Mouse (Mus musculus): ENCODE measurements around the gene Ccdc32. TPM values are rescaled to one million over a fixed set of nuclear protein-coding genes. Genes with fewer than 3 reads are reported as not detected.
A peak's percentile ranks its signal among the peaks of the same experiment; 100 is the strongest.

The Ccdc32 gene
- 1.9 and 8.8 TPM in 2 replicates for total RNA-seq (2015; ENCODE audit: low replicate concordance)
- 4.9 and 7.5 TPM in 2 replicates for total RNA-seq (2017; ENCODE audit: low replicate concordance)

DNA sequence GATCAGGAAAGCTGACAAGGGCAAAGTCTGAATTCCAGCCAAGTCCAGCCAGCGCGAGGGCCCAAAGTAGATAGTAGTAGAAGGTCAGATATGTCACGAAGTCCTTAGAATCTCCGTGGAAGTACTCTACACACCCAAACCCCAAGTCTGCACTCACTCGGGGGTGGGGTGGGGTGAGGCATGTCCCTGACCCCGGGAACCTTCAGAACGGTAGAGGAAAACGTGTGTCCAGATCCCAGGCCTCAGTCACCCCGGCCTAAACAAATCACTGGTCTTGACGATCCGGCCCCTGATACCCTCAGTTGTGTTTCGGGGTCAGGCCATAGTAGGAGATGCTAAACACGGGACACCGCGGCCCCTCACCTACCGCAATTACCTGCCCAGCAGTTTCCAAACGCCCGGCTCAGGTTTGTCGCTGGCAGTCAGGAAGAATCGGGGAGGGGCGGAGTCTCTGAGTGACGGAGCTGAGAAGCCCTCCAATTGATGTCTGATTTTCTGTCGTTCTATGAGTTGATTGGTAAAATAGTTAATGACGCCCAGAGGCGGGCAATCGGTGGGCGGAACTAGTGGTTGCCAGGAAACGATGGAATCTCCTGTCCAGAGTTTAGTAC is at the start of gene Ccdc32:
Ccdc32 (minus strand) TSS at position 453 of the 611 bp plus-strand sequence.
- ATAC-seq (replicated peaks; ENCODE audit: low FRiP score, poor library complexity, severe bottlenecking) = peak; percentile 94

- ATAC-seq (replicated peaks; ENCODE audit: low FRiP score, poor library complexity, severe bottlenecking) = no peak
Observed at GRCm38 (mm10) chr2:119072397-119072796, 43.2 kb upstream of the Ccdc32 start.

GRCm38 (mm10) chr2:119060139-119060538 is 30.9 kb upstream of the Ccdc32 start:
- no peak for ATAC-seq (replicated peaks; ENCODE audit: low FRiP score, poor library complexity, severe bottlenecking)

DNA sequence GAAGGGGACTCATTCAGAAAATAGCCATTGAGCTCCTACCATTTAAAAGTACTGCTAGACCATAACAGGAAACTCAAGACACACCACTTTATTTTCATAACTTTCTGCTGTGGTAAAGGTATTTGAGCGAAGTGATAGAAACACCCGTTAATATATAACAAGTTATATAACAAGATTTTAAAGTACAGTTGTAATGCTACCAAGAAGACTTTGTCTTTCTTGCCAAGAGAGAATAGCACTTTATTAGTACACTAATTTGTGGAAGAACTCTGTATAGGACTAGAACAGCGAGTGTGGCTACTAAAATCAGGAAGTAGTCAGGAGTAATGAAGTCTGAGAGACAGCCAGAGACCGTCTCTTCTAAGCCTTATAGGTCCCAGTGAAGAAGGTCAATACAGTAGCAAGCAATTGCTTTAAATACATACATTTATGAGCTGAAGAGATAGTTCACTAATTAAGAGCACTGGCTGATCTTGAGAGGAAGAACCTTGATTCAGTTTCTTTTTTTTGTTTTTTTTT is 21.0 kb upstream of the Ccdc32 start:
- no peak for ATAC-seq (replicated peaks; ENCODE audit: low FRiP score, poor library complexity, severe bottlenecking)

DNA sequence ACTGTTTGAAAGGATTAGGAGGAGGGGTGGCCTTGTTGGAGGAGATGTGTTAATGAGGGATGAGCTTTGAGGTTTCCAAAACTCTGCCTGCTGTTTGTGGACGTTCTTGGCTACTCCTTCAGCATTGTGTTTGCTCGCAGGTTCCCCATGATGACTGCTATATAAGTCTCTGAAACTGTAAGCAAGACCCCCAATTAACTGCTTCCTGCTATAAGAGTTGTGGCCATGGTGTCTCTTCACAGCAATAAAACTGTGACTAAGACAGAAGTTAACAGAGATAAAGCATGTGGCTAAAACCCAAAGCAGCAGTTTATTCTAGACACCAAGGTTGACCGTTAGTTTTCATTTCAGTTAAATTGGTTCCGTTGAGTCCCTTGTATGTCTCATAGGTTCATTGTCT is 18.7 kb upstream of the Ccdc32 start:
- 0 out of 2 replicates have a peak, but pooled peaks have one; percentile 8 for ATAC-seq (replicated peaks; ENCODE audit: low FRiP score, poor library complexity, severe bottlenecking)

- ATAC-seq (replicated peaks; ENCODE audit: low FRiP score, poor library complexity, severe bottlenecking) = peak; percentile 90
Observed at GRCm38 (mm10) chr2:119046649-119047611, 17.7 kb upstream of the Ccdc32 start, which contains the start of gene Knl1. Gene Knl1 (plus strand): TSS chr2:119047119.

DNA sequence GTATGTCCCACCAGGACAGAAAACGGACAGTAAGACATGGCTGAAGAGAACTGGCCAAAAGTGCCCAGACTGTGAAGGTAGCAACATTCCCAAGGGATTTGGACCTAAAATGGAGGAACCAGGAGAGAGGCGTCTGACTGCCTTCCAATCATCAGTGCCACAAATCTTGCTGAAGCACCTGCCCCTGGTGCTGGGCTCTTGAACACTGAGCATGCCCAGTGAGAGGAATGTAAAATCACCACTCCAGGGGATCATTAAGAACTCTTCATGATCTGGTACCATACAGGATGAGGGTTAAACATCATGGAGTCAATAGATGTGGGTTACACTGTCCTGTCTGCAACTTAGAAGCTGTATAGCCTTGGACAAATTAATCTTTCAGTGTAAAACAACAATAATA is 16.0 kb upstream of the Ccdc32 start:
- no peak for ATAC-seq (replicated peaks; ENCODE audit: low FRiP score, poor library complexity, severe bottlenecking)

GRCm38 (mm10) chr2:119040882-119041281 is 11.7 kb upstream of the Ccdc32 start:
- peak; percentile 69 for ATAC-seq (replicated peaks; ENCODE audit: low FRiP score, poor library complexity, severe bottlenecking)

- no peak for ATAC-seq (replicated peaks; ENCODE audit: low FRiP score, poor library complexity, severe bottlenecking)
Observed at GRCm38 (mm10) chr2:119035397-119035745, 6.2 kb upstream of the Ccdc32 start.

DNA sequence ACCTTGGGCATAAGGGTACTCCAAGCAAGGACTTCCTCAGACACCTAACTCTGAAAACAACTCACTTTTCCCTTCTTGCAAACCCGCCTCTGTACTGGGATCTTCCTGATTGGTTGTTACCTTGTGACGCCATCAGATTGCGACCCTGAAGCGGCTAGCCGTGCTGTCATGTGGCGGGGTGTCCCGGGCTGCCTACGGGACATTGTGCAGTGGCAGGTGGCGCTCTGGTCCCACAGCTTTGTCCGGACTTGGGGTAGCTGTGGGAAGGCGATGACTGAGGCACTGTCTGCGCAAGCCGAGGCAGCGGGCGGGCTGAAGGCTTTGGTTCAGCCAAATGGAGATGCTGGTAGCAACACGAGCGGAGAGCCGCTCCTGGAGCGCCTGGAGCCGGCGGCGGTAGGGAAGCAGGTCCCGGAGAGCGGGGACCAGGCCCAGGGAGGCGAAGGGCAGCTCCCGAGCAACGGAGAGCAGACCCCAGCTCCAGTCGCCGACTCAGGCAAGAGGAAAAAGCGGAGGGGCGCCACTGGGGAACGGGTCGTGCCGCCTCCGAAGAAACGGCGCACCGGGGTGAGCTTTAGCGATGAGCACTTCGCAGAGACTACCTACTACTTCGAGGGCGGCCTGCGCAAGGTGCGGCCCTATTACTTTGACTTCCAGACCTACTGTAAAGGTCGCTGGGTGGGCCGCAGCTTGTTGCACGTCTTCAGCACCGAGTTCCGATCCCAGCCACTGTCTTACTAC is 5.6 kb upstream of the Ccdc32 start, which contains the start of gene Rpusd2:
Rpusd2 (plus strand) TSS at position 135 of the 741 bp plus-strand sequence.
- ATAC-seq (replicated peaks; ENCODE audit: low FRiP score, poor library complexity, severe bottlenecking) = peak; percentile 95

DNA sequence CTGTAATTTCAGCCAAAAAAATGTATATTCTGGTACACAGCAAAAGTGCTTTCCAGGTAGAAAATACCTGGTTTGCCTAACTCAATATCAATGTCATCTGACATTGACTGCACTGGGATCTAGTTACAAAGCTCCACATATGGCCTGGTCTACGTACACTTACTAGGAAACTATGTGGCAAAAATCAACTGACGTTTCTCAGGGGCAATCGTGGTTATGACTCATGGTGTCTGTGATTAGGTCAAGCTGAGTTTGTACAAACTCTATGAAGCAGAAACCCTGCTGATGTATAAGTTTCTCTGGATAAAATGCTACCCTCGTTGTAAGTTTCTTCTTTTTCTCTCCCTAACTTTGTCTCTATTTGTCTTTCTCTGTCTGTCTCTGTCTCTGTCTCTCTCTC is 3.0 kb upstream of the Ccdc32 start:
- ATAC-seq (replicated peaks; ENCODE audit: low FRiP score, poor library complexity, severe bottlenecking) = no peak

DNA sequence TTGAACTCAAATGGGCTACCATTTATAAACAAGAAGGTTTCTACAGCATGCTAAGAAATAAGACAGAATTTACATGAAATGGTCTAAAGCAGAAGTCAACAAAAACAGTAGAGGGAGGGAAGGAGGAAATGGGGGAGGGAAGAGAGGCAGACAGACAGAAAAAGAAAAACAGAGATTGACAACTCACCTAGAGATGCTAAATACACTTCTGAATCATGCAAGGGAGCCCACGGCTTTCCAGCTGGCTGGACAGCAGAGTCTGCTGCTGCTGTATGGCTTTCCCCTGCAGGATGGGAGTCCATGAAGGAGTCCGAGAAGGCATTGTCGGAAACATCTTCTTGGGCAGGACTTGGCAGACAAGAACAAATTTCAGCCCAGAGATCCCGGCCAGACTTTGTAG is 2.2 kb downstream of the Ccdc32 start:
- ATAC-seq (replicated peaks; ENCODE audit: low FRiP score, poor library complexity, severe bottlenecking) = no peak

DNA sequence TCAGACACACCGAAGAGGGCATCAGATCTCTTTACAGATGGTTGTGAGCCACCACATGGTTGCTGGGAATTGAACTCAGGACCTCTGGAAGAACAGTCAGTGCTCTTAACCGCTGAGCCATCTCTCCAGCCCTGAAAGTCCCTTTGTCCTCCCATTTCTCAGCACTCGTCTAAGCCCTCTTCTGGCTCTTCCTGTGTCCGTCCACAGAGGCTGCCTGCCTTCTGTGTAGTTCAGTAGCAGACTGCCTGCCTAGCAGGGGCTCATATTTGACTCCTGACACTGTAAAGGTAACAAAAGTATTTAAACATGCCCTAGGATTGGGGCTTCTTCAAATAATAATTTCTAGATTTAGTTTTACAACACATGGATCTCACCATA is 4.0 kb downstream of the Ccdc32 start:
- ATAC-seq (replicated peaks; ENCODE audit: low FRiP score, poor library complexity, severe bottlenecking) = no peak

GRCm38 (mm10) chr2:119024536-119025238 is 4.5 kb downstream of the Ccdc32 start:
- peak; percentile 84 for ATAC-seq (replicated peaks; ENCODE audit: low FRiP score, poor library complexity, severe bottlenecking)

DNA sequence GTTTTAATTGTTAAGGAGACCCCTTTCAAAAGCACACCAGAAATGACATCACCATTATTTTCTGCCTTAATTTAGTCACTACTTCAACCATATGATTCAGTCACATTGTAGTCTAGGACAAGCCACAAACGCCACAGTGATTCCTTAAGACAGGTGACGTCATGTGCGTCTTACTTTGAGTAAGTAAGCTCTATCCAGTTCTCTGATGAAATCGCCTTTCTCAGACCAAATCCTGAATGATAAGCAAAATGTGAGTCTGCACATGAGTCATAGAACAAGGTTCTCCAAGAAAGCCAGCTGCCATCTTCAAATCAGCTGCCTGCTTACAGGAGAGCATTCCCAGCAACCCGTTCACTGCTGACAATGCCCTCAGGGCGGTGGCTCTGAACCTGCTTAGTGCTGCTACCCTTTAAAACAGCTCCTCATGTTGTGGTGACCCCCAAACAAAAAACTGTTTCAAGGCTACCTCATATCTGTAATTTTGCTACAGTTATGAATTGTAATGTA is 6.0 kb downstream of the Ccdc32 start:
- no peak for ATAC-seq (replicated peaks; ENCODE audit: low FRiP score, poor library complexity, severe bottlenecking)

DNA sequence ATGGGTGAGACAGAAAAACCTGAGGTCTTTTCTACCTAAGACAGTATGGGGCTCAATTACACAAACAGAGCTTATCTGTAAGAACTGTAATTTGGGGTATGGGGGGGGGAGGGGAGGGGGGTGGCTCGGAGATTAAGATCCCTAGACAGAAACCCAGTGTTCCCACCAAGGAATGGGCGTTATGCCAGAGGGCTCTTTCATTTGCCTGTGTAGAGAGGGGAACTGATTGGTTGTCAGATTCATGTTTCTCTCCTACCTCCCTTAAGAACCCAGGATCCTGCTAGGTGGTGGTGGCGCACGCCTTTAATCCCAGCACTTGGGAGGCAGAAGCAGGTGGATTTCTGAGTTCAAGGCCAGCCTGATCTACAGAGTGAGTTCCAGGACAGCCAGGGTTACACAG is 9.7 kb downstream of the Ccdc32 start:
- ATAC-seq (replicated peaks; ENCODE audit: low FRiP score, poor library complexity, severe bottlenecking) = no peak

DNA sequence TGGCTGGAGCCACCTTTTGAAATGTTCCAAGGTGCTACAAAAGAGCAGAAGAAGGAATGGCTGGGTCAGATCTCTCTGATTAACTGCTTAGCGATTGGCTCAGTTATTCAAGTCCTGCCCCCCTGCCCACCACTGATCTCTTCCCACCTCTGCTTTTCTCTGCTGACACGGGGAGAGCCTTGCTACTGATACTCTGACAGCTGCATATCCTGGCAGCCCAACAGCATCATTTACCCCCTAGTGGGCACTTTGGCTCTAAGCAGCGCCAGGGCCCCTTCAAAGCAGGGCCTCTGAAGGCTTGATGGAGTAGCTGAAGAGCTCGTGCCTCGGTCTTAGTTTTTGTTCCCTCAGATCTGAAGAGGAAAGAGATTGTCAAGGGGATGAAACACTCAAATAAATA is 10.1 kb downstream of the Ccdc32 start:
- ATAC-seq (replicated peaks; ENCODE audit: low FRiP score, poor library complexity, severe bottlenecking) = no peak

- no peak for ATAC-seq (replicated peaks; ENCODE audit: low FRiP score, poor library complexity, severe bottlenecking)
Observed at GRCm38 (mm10) chr2:119018391-119019122, 10.6 kb downstream of the Ccdc32 start.

DNA sequence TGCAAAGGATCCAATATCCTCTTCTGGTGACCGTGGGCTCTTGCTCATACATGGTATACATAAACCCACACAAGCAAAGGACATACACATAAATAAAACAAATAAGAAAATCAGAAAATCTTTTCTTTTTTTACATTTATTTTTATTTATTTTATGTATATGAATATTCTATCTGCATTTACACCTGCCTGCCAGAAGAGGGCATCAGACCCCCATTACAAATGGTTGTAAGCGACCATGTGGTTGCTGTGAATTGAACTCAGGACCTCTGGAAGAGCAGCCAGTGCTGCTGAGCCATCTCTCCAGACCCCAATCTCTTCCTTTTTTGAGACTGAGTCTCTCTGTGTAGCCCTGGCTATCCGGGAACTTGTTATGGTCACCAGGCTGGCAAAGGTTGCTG is 11.5 kb downstream of the Ccdc32 start:
- ATAC-seq (replicated peaks; ENCODE audit: low FRiP score, poor library complexity, severe bottlenecking) = no peak

Measured in erythroblast, adult 5-6 weeks (primary cell).